Mouse (Mus musculus): ENCODE measurements around the gene Slc18a2.

The Slc18a2 gene

GRCm38 (mm10) chr19:59280841-59281240 lies 20.1 kb downstream of the Slc18a2 start:
- DNase-seq: no peak

DNA sequence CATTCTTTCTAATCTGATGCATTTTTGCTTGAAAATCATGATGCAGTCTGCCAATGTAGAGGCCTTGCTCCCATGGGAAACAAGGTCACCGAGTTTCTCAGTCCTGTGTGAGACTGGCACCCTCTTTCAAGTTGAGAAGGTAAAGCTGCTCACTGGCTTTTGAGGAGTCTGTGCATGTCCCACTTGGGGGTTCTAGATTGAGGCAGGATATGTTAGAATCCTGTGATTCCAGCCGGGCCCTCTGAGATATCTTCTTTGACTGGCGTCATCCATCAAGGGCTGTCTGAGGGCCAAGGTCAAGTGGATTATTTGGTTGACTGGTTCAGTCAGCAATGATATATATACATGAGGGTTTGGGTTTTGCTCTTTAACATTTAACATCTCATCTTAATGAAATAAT lies 21.3 kb downstream of the Slc18a2 start:
- no peak for DNase-seq

DNA sequence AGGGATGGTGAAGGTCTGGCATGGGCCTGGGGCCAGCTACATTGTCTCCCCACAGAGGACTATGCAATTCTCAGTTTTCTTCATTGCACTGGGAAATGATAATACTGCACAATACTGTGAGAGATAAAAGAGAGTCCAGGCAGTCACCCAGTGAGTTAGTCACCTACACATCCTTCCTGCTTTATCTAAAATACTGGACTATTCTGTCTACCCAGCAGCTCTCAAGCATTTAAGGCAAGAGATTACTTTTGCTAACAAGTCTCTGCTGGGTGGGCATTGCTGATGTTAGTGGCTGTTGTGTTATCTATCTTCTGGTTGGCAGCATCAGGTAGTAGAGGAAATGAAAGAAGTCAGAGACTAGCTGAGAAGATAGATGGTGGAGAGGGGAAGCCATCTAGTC lies 28.3 kb downstream of the Slc18a2 start:
- no peak for DNase-seq

GRCm38 (mm10) chr19:59289811-59290210 lies 29.1 kb downstream of the Slc18a2 start:
- no peak for DNase-seq

GRCm38 (mm10) chr19:59292183-59292839 lies 31.6 kb downstream of the Slc18a2 start:
- DNase-seq: no peak

DNA sequence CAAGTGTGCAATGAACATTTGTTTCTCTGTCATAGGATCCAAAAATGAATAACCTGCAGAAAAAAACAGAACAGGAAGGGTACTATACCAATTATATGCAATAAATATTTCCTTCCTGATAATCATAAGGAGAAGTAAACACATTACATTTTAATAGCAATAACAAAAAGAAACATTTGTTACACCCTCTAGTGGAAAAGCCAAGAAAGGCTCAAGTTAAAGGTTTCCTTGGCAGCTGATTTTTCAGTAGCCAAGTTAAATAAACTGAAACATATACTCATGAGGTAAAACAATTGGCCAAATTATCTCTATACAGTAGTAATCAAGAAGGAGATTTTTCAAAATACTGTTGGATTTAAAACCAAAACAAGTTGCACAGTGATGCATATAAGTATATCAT lies 54.6 kb downstream of the Slc18a2 start:
- no peak for DNase-seq

DNA sequence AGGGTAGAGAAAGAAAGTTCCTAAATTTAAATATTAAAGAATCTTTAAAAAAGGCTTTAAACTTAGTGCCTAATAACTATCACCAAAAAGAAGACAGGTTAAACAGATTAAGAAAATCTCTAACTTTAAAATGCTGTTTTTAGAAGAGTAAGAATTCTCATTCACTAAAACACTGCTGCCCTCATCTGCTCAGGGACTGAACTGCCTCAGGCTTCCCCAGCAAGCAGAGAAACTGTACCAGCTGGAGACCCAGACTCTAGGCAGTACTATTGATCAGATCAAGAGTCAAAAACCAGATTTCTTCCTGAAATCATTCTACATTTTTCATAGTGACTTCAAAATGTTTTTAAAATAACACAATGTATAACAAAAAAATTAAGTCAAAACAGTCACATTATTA lies 55.9 kb downstream of the Slc18a2 start:
- peak; percentile 21 for DNase-seq

- DNase-seq: no peak
Observed at GRCm38 (mm10) chr19:59321990-59322389, 61.3 kb downstream of the Slc18a2 start, which contains the start of gene Rps12-ps3. Rps12-ps3 (plus strand) TSS chr19:59322290.

- no peak for DNase-seq
Observed at GRCm38 (mm10) chr19:59330816-59331225, 70.1 kb downstream of the Slc18a2 start.

DNA sequence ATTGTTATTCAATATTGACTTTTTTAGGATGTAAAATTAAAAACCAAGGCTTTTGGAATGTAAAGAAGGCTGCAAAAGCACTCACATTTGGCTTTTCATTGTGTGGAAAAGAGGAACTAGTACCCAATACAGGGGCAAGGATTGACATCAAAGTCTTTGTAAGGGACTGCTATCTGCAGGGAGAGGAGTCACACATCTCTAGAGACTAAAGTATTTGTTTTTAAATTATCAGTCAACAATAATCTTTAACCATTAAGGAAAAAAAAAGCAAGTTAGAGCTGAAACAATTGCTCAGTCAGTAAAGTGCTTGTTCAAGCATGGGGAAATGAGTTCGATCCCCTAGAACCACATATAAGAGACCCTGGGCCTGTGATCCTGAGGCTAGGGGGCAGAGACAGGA lies 76.0 kb downstream of the Slc18a2 start:
- no peak for DNase-seq

DNA sequence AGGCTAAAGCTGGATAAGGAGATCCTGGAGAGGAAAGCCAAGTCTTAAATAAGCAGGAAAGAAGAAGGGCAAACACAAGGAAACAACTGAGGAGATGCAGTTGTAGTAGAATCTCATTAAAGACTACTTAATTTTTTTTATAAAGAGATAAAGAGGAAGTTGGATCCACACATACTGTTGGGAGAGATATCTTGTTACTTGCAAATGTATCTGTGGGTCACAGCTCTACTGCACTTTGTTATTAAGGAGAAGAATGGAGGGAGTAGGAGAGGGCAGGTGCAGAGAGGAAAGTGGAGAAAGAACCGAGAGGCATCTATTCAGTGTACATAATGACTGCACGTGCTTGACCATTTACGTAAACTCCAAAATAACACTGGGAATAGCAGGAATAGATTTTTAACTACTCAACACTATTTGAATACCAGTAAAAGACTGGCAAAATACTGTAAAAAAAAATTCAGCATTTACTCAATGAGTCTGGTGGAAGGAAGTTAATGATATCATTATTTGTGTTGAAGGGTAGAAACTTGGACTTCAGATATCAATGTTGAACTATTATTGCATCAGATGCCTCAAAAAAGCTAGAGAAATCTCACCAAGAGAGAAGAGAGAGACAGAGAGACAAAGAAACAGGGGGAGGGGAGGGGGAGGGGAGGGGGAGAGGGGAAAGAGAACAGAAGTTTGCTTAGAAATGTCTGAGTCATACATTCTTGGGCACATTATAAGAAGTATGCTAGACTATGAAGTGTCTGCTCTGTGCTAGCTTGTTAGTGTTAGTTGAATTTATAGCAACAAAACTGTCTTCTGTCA lies 77.4 kb downstream of the Slc18a2 start:
- DNase-seq: no peak

DNA sequence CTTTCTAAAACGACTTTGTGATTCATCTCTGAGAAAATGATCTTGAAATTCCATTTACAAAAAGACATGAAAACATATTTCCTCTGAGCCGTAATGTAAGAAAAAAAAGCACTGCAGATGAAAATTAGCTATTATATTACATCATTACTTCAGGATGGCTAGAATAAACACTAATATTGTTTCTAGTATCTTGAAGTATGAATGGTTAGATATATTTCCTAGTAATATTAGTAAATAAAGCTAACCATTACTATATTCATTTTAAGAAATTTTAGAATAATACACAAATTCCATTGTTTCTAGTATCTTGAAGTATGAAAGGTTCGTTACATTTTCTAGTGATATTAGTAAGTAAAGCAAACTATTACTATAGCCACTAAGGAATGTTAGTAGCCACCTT lies 79.2 kb downstream of the Slc18a2 start:
- DNase-seq: no peak

- no peak for DNase-seq
Observed at GRCm38 (mm10) chr19:59342964-59343363, 82.3 kb downstream of the Slc18a2 start.

GRCm38 (mm10) chr19:59344304-59344711 lies 83.6 kb downstream of the Slc18a2 start:
- peak; percentile 39 for DNase-seq

DNA sequence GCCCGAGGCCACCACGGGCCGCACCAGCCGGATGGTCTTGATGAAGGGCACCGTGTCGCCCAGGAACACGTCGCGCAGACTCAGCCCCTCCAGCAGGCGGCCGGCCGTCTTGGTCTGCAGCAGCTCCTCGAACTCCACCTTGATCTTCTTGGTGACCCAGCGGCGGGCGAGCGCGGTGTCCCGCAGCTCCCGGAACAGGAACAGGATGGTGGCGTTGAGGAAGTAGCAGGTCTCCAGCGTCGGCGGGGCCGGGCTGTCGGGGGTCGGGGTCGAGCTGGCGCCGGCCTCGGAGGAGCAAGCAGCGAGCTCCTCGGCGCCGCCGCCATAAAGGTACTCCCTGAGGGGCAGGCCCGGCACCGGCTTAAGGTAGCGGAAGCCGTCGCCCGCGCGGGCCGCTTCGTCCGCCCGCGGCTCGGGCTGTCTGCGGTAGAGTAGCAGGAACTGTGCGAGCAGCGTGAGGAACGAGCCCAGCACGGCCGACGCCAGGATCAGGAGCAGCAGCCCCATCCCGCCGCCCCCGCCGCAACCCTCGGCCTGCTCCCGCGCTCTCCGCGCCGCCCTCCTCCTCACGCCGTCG lies 84.5 kb downstream of the Slc18a2 start:
- DNase-seq: peak; percentile 67
